Mouse (Mus musculus) hindbrain, embryonic 12.5 days (tissue): ENCODE data around the gene Ube2q2. TPM values are rescaled to one million over a fixed set of nuclear protein-coding genes. Genes with fewer than 3 reads are reported as not detected.
"Not testable (repeated sequence)": the region's sequence is repeated elsewhere in the genome, so short reads cannot be mapped to it uniquely, and the experiment has no call there.

Experiments used
- ATAC-seq: fragments of 200-750 bp; cut with Nextera tagmentation; 2 replicates; pipeline ENCODE4 v1.8.0; 2017; ENCODE audit warnings: moderate TSS enrichment; ENCODE audit not compliant: low FRiP score
- H3K27ac ChIP-seq: fragments of 300-500 bp; sonication (generic); 2 replicates; pipeline ENCODE4 v1.5.1; 2016; ENCODE audit warnings: mild to moderate bottlenecking
- H3K27me3 ChIP-seq: fragments of 300-500 bp; sonication (generic); 2 replicates; pipeline ENCODE4 v1.6.1; 2016; ENCODE audit warnings: mild to moderate bottlenecking
- H3K36me3 ChIP-seq: fragments of 300-500 bp; sonication (generic); 2 replicates; pipeline ENCODE4 v1.6.1; 2016; ENCODE audit warnings: mild to moderate bottlenecking
- H3K4me1 ChIP-seq: fragments of 300-500 bp; sonication (generic); 2 replicates; pipeline ENCODE4 v1.6.1; 2016
- H3K4me2 ChIP-seq: fragments of 300-500 bp; sonication (generic); replicated peaks from 2 replicates; pipeline ENCODE4 v1.6.1; 2016; ENCODE audit warnings: mild to moderate bottlenecking
- H3K4me3 ChIP-seq: fragments of 300-500 bp; sonication (generic); 2 replicates; pipeline ENCODE4 v1.5.1; 2016; ENCODE audit warnings: mild to moderate bottlenecking
- H3K9ac ChIP-seq: fragments of 300-500 bp; sonication (generic); 2 replicates; pipeline ENCODE4 v1.6.1; 2016; ENCODE audit warnings: mild to moderate bottlenecking, moderate library complexity
- H3K9me3 ChIP-seq: fragments of 300-500 bp; sonication (generic); replicated peaks from 2 replicates; pipeline ENCODE4 v1.6.1; 2016; ENCODE audit warnings: mild to moderate bottlenecking
- WGBS: fragments of 180-500 bp; shearing (Covaris S2); methylation state at CpG from one replicate; pipeline ENCODE4 v1.1.7; 2016; 5-methylcytosine and 5-hydroxymethylcytosine counted together
- polyA plus RNA-seq: library from polyadenylated mRNA; unstranded; fragments of >200 nt; fragmentation: Nextera tagmentation; extraction: Ambion mirVana; gene quantifications from 2 replicates; pipeline ENCODE4 v1.2.1, GENCODE M21; 2016

Gene Ube2q2
- 53.4 and 54.2 TPM in 2 replicates for polyA plus RNA-seq

- H3K4me1 ChIP-seq: peaks cover 26% of the 10 kb centered on the region
- H3K4me2 ChIP-seq: peak within 1 kb of the TSS; percentile 92
- peak within 1 kb of the TSS; percentile 93 for H3K9ac ChIP-seq
- H3K36me3 ChIP-seq: no peaks in the 10 kb centered on the region
- H3K4me3 ChIP-seq: peak within 1 kb of the TSS; percentile 94
- H3K27me3 ChIP-seq: no peaks in the 10 kb centered on the region; the same call in 1 of the 2 replicates
- peak within 1 kb of the TSS; percentile 90 for H3K27ac ChIP-seq
- peak; percentile 87 for ATAC-seq
- no peaks in the 10 kb centered on the region for H3K9me3 ChIP-seq
- under 1% methylated on average over 52 of the region's 81 CpGs for WGBS
These were observed at the start of gene Ube2q2 for GRCm38 (mm10) chr9:55148854-55149498. Ube2q2 (plus strand) TSS chr9:55148854.

- Histone ChIP-seq H3K4me1 (no peaks in the 10 kb centered on the region), H3K9ac (no peak overlapping the region)
- WGBS: 34% methylated on average over 3 of the region's 3 CpGs
These were observed 47.5 kb upstream of the Ube2q2 start for GRCm38 (mm10) chr9:55101117-55101516.

GRCm38 (mm10) chr9:55102186-55102835 lies 46.3 kb upstream of the Ube2q2 start:
- Histone ChIP-seq H3K4me2 (no peak overlapping the region), H3K9me3 (no peaks in the 10 kb centered on the region), H3K36me3 (no peaks in the 10 kb centered on the region), H3K9ac (no peak overlapping the region), H3K27ac (no peak overlapping the region), H3K4me1 (no peaks in the 10 kb centered on the region), H3K27me3 (no peaks in the 10 kb centered on the region), H3K4me3 (no peak overlapping the region)
- no peak for ATAC-seq
- WGBS: 91% methylated on average over 8 of the region's 8 CpGs

More at GRCm38 (mm10) chr9:55101117-55101516, 47.5 kb upstream of the Ube2q2 start:
- no peak overlapping the region for H3K4me2 ChIP-seq
- no peaks in the 10 kb centered on the region for H3K9me3 ChIP-seq
- no peak overlapping the region for H3K27ac ChIP-seq
- H3K4me3 ChIP-seq: no peak overlapping the region
- no peak for ATAC-seq
- no peaks in the 10 kb centered on the region for H3K27me3 ChIP-seq
- no peaks in the 10 kb centered on the region for H3K36me3 ChIP-seq

- H3K9me3 ChIP-seq: no peaks in the 10 kb centered on the region
- H3K27me3 ChIP-seq: no peaks in the 10 kb centered on the region
- no peaks in the 10 kb centered on the region for H3K4me1 ChIP-seq
- 91% methylated on average over 5 of the region's 5 CpGs for WGBS
- H3K4me3 ChIP-seq: no peak overlapping the region
- H3K36me3 ChIP-seq: no peaks in the 10 kb centered on the region
- ATAC-seq: no peak
- H3K27ac ChIP-seq: no peak overlapping the region
- H3K9ac ChIP-seq: no peak overlapping the region
- no peak overlapping the region for H3K4me2 ChIP-seq
These were observed 45.6 kb upstream of the Ube2q2 start for GRCm38 (mm10) chr9:55102931-55103630.

- H3K27me3 ChIP-seq: no peaks in the 10 kb centered on the region
- H3K36me3 ChIP-seq: no peaks in the 10 kb centered on the region
- 33% methylated on average over 16 of the region's 16 CpGs for WGBS
- no peaks in the 10 kb centered on the region for H3K9me3 ChIP-seq
- no peak overlapping the region for H3K27ac ChIP-seq
- H3K4me1 ChIP-seq: 0 out of 2 replicates have a peak, but pooled peaks cover 2% of the 10 kb centered on the region
- ATAC-seq: peak; percentile 88
- no peak overlapping the region for H3K9ac ChIP-seq
- H3K4me2 ChIP-seq: no peak overlapping the region
- H3K4me3 ChIP-seq: no peak overlapping the region
These were observed 38.4 kb upstream of the Ube2q2 start for GRCm38 (mm10) chr9:55110059-55110834.

GRCm38 (mm10) chr9:55110835-55111217 lies 37.8 kb upstream of the Ube2q2 start:
- not testable (repeated sequence) for ATAC-seq, H3K9ac ChIP-seq

GRCm38 (mm10) chr9:55114752-55115151 lies 33.9 kb upstream of the Ube2q2 start:
- no peak overlapping the region for H3K27ac ChIP-seq
- no peak for ATAC-seq
- H3K9me3 ChIP-seq: no peaks in the 10 kb centered on the region
- no peak overlapping the region for H3K4me3 ChIP-seq
- no peaks in the 10 kb centered on the region for H3K36me3 ChIP-seq
- H3K4me1 ChIP-seq: 0 out of 2 replicates have a peak, but pooled peaks cover 2% of the 10 kb centered on the region
- WGBS: 88% methylated on average over 1 of the region's 1 CpGs
- no peaks in the 10 kb centered on the region for H3K27me3 ChIP-seq
- no peak overlapping the region for H3K9ac ChIP-seq
- H3K4me2 ChIP-seq: no peak overlapping the region

More at GRCm38 (mm10) chr9:55110835-55111217, 37.8 kb upstream of the Ube2q2 start:
- H3K9me3 ChIP-seq, H3K4me3 ChIP-seq, H3K4me2 ChIP-seq, H3K27ac ChIP-seq, H3K4me1 ChIP-seq, H3K27me3 ChIP-seq, H3K36me3 ChIP-seq: not testable (repeated sequence)
- 11% methylated on average over 2 of the region's 3 CpGs for WGBS

GRCm38 (mm10) chr9:55117293-55118055 lies 31.2 kb upstream of the Ube2q2 start:
- Histone ChIP-seq H3K9ac (no peak overlapping the region), H3K27ac (no peak overlapping the region), H3K27me3 (no peaks in the 10 kb centered on the region), H3K4me1 (no peaks in the 10 kb centered on the region), H3K4me2 (no peak overlapping the region), H3K4me3 (no peak overlapping the region), H3K36me3 (no peaks in the 10 kb centered on the region), H3K9me3 (no peaks in the 10 kb centered on the region)
- no peak for ATAC-seq
- 89% methylated on average over 5 of the region's 5 CpGs for WGBS

- H3K9me3 ChIP-seq: no peaks in the 10 kb centered on the region
- no peak overlapping the region for H3K4me3 ChIP-seq
- H3K36me3 ChIP-seq: no peaks in the 10 kb centered on the region
- ATAC-seq: no peak
- H3K27ac ChIP-seq: no peak overlapping the region
- H3K9ac ChIP-seq: no peak overlapping the region
- no peak overlapping the region for H3K4me2 ChIP-seq
- H3K4me1 ChIP-seq: no peaks in the 10 kb centered on the region
- WGBS: 56% methylated on average over 3 of the region's 3 CpGs
- H3K27me3 ChIP-seq: no peaks in the 10 kb centered on the region
These were observed 26.1 kb upstream of the Ube2q2 start for GRCm38 (mm10) chr9:55122586-55122985.

GRCm38 (mm10) chr9:55125735-55126134 lies 22.9 kb upstream of the Ube2q2 start:
- Histone ChIP-seq H3K4me1 (no peaks in the 10 kb centered on the region), H3K27ac (no peak overlapping the region), H3K36me3 (no peaks in the 10 kb centered on the region), H3K9ac (no peak overlapping the region), H3K4me2 (no peak overlapping the region), H3K4me3 (no peak overlapping the region), H3K9me3 (no peaks in the 10 kb centered on the region), H3K27me3 (no peaks in the 10 kb centered on the region)
- WGBS: 87% methylated on average over 7 of the region's 7 CpGs
- ATAC-seq: no peak

GRCm38 (mm10) chr9:55126295-55126694 lies 22.4 kb upstream of the Ube2q2 start:
- Histone ChIP-seq H3K9ac (no peak overlapping the region), H3K4me1 (no peaks in the 10 kb centered on the region), H3K4me2 (no peak overlapping the region), H3K4me3 (no peak overlapping the region), H3K9me3 (no peaks in the 10 kb centered on the region), H3K36me3 (no peaks in the 10 kb centered on the region), H3K27ac (no peak overlapping the region), H3K27me3 (no peaks in the 10 kb centered on the region)
- ATAC-seq: no peak
- WGBS: 81% methylated on average over 1 of the region's 1 CpGs
